Mouse (Mus musculus): ENCODE measurements around the gene Ccl8. TPM values are rescaled to one million over a fixed set of nuclear protein-coding genes. Genes with fewer than 3 reads are reported as not detected.

The Ccl8 gene
- polyA plus RNA-seq (2016; fragmentation: Nextera tagmentation; extraction: Ambion mirVana): not detected in 2 replicates

DNA sequence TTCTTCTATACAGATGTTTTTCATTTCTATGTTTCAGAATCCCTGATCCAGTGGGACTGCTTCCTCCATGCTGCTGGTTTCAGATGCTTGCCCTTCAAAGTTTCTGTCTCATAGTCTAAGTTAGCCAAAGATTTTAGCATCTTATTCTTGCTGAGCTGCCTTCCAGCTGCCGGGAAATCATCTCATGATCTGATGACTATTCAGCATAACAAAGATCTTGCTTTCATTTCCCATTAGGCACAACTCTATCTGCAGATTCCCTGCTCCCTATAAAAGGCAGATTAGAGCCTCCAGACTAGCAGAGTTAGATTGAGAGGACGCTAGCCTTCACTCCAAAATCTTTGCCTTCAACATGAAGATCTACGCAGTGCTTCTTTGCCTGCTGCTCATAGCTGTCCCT is at the start of gene Ccl8:
Gene Ccl8, plus strand, starts transcription at position 301 of the 400 bp plus-strand sequence.
- no peaks in the 10 kb centered on the region for H3K27me3 ChIP-seq
- H3K9ac ChIP-seq (replicated peaks): no peak within 1 kb of the TSS
- no peaks in the 10 kb centered on the region for H3K4me1 ChIP-seq (replicated peaks)
- no peak for ATAC-seq (ENCODE audit: insufficient number of reproducible peaks, insufficient read depth, low FRiP score, low TSS enrichment, low read depth)
- no peak within 1 kb of the TSS for H3K4me3 ChIP-seq (replicated peaks)
- H3K9me3 ChIP-seq: no peaks in the 10 kb centered on the region
- no peak within 1 kb of the TSS for H3K27ac ChIP-seq
- WGBS: 90% methylated on average over 3 of the region's 3 CpGs
- no peaks in the 10 kb centered on the region for H3K36me3 ChIP-seq
- no peak within 1 kb of the TSS for H3K4me2 ChIP-seq

DNA sequence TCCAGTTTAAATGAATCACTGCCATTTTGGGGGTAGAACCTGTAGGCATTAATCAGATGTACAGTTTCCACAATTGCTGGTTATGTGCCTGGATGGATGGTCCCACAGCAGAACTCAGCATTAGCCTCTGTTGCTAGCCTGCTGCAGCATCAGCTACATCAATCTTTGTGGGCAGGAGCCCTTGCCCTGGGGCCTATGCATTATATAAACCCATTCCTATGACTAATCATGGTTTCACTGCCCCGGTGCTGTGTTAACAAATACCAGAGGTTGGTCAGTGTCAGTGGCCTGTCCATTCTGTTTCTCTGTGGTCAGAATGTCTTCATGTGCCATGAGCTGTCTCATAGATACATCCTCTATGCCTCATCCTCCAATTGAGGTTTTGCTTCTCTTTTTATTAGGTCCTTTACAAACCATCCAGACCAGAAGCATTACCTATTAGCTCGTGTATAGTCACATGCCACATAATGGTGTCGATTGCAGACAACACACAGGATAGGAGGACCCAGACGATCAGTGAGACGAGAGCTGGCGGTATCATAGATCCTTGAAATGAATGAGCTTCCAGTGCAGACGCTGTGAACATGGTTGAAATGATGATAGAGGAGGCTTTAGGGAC is 47.9 kb upstream of the Ccl8 start:
- ATAC-seq (ENCODE audit: insufficient number of reproducible peaks, insufficient read depth, low FRiP score, low TSS enrichment, low read depth): no peak
- WGBS: 83% methylated on average over 7 of the region's 7 CpGs
- no peak overlapping the region for H3K4me3 ChIP-seq (replicated peaks)
- no peaks in the 10 kb centered on the region for H3K9me3 ChIP-seq
- H3K4me1 ChIP-seq (replicated peaks): no peaks in the 10 kb centered on the region
- H3K9ac ChIP-seq (replicated peaks): no peak overlapping the region
- no peaks in the 10 kb centered on the region for H3K36me3 ChIP-seq
- no peaks in the 10 kb centered on the region for H3K27me3 ChIP-seq
- H3K4me2 ChIP-seq: no peak overlapping the region
- H3K27ac ChIP-seq: no peak overlapping the region

DNA sequence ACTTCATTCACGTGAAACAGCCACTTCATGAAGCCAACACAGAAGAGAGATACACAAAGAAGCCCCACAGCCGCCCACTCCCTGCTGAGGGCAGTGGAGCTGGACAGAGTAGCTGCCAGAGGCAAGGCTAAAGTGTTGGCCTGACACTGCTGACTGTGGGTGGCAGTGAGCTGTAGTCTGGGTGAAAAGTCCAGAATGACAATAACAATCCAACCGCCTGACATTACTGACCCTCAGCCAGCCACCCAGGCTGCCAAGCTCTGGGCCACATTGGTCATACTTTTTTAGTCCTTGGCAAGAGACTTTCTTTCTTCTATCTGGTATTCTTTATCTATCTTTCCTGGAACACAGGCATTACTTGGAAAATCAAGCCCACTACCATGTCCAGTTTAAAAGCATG is 43.9 kb upstream of the Ccl8 start:
- Histone ChIP-seq H3K36me3 (no peaks in the 10 kb centered on the region), H3K9ac (replicated peaks) (no peak overlapping the region), H3K9me3 (no peaks in the 10 kb centered on the region), H3K4me1 (replicated peaks) (no peaks in the 10 kb centered on the region), H3K4me2 (no peak overlapping the region), H3K4me3 (replicated peaks) (no peak overlapping the region), H3K27ac (no peak overlapping the region), H3K27me3 (no peaks in the 10 kb centered on the region)
- WGBS: 85% methylated on average over 3 of the region's 3 CpGs
- no peak for ATAC-seq (ENCODE audit: insufficient number of reproducible peaks, insufficient read depth, low FRiP score, low TSS enrichment, low read depth)

DNA sequence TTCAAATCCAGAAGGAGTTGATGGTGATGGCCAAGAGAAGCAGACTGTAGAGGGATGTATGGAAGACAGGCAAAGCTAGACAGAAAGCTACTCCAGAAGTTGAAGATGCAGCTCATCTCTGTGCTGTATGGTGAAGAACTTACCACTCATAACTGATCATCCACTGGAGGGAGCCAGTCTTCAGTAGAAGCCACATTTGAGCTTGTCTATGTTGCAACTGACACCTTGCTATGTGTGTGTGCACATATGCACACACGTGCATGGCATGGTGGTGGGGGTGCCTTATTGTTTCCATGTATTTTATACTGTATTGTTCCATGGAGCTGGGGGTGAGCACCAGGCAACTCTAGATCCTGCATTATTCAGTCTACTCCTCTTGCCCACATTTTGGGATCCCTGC is 42.6 kb upstream of the Ccl8 start:
- Histone ChIP-seq H3K9me3 (no peaks in the 10 kb centered on the region), H3K4me3 (replicated peaks) (no peak overlapping the region), H3K27ac (no peak overlapping the region), H3K4me1 (replicated peaks) (no peaks in the 10 kb centered on the region), H3K4me2 (no peak overlapping the region), H3K36me3 (no peaks in the 10 kb centered on the region), H3K9ac (replicated peaks) (no peak overlapping the region), H3K27me3 (no peaks in the 10 kb centered on the region)
- WGBS: 71% methylated on average over 1 of the region's 1 CpGs
- no peak for ATAC-seq (ENCODE audit: insufficient number of reproducible peaks, insufficient read depth, low FRiP score, low TSS enrichment, low read depth)

DNA sequence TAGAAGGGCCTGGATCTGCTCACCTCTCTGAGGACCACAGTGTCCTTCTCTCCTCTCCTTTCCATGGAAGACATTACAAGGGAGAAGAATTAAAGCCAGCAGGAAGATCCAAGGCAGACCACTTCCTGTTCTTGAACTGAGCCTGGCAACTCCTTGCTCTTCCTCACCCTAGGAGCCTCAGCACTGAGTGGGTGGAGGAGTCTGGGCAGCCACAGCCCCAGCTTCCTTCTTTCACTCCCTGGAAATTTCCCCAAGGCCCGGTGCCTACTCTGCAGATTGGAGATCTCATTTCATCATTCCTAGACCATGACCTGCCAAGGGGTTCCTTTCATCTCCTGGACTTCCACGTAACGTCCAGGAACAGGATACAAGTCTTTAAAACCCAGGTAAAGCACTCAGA is 42.0 kb upstream of the Ccl8 start:
- Histone ChIP-seq H3K36me3 (no peaks in the 10 kb centered on the region), H3K4me3 (replicated peaks) (no peak overlapping the region), H3K9me3 (no peaks in the 10 kb centered on the region), H3K9ac (replicated peaks) (no peak overlapping the region), H3K27me3 (no peaks in the 10 kb centered on the region), H3K4me2 (no peak overlapping the region), H3K4me1 (replicated peaks) (no peaks in the 10 kb centered on the region), H3K27ac (no peak overlapping the region)
- ATAC-seq (ENCODE audit: insufficient number of reproducible peaks, insufficient read depth, low FRiP score, low TSS enrichment, low read depth): no peak
- 81% methylated on average over 3 of the region's 3 CpGs for WGBS

DNA sequence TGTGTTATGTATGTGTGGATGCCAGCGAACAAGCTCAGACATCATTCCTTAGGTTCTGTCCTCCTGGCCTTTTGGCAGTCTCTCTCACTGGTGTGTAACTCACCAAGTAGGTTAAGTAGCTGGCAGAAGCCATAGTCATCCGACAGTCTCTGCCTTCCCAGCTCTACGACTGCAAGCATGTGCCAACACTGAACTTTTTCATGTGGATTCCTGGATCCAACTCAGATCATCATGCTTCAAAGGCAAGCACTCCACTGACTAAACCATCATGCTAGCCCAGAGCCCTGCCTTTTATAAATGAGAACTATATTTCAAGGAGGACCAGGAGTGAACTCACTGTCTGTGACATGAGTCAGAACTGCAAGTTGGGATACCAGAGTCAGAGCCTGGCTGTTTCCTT is 41.3 kb upstream of the Ccl8 start:
- Histone ChIP-seq H3K9me3 (no peaks in the 10 kb centered on the region), H3K27me3 (no peaks in the 10 kb centered on the region), H3K4me3 (replicated peaks) (no peak overlapping the region), H3K4me2 (no peak overlapping the region), H3K4me1 (replicated peaks) (no peaks in the 10 kb centered on the region), H3K36me3 (no peaks in the 10 kb centered on the region), H3K27ac (no peak overlapping the region), H3K9ac (replicated peaks) (no peak overlapping the region)
- ATAC-seq (ENCODE audit: insufficient number of reproducible peaks, insufficient read depth, low FRiP score, low TSS enrichment, low read depth): no peak
- WGBS: 82% methylated on average over 3 of the region's 3 CpGs

DNA sequence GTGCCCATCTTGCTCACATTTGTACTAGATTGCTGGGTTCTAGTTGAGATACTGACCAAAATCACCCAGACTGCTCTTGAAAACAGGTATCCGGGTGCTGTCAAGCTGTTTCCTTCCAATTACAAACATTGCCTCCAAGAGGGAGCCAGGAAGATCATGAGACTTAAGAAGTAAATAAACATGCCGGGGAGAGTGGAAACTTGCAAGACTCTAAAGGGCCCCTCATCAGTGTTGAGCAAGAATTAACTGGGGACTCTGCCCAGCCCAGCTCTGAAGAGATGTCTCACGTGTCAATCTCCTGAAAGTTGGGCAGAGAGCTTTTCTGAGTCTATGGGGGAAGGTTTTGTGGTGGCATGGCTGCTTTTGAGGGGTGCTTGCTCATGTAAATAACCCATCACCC is 38.0 kb upstream of the Ccl8 start:
- ATAC-seq (ENCODE audit: insufficient number of reproducible peaks, insufficient read depth, low FRiP score, low TSS enrichment, low read depth): no peak
- no peaks in the 10 kb centered on the region for H3K4me1 ChIP-seq (replicated peaks)
- no peak overlapping the region for H3K4me2 ChIP-seq
- H3K4me3 ChIP-seq (replicated peaks): no peak overlapping the region
- H3K27ac ChIP-seq: no peak overlapping the region
- no peaks in the 10 kb centered on the region for H3K36me3 ChIP-seq
- no peaks in the 10 kb centered on the region for H3K9me3 ChIP-seq
- no peaks in the 10 kb centered on the region for H3K27me3 ChIP-seq
- WGBS: 51% methylated on average over 3 of the region's 3 CpGs
- no peak overlapping the region for H3K9ac ChIP-seq (replicated peaks)

DNA sequence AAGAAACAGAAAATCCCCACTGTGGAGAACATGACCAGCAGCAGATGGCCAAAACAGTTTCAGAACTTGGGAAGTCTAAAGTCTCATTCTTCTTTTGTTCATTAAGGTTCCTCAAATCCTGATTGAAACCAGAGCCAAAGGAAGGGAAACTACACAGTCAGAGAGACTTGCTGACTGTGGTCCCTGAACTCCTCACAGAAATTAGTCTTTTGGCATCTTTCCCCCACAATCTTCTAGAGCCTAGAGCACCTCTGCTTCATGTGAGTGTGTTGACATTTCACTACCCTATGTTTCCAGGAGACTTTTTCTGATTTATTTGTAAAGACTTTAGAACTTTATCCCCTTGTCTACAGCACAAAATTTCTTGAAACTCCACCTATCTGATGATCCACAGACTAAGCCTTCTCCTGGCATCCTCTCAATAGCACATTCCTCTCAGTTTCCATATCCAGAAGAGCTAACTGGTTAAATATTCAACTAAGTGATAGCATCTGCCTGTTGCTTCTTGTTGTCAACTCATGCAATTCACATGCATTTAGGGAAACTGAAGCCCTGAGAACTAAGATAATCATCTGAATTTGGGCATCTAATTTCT is 36.8 kb upstream of the Ccl8 start:
- no peak overlapping the region for H3K4me2 ChIP-seq
- H3K9me3 ChIP-seq: no peaks in the 10 kb centered on the region
- H3K36me3 ChIP-seq: no peaks in the 10 kb centered on the region
- ATAC-seq (ENCODE audit: insufficient number of reproducible peaks, insufficient read depth, low FRiP score, low TSS enrichment, low read depth): no peak
- no peak overlapping the region for H3K9ac ChIP-seq (replicated peaks)
- H3K27ac ChIP-seq: no peak overlapping the region
- no peaks in the 10 kb centered on the region for H3K27me3 ChIP-seq
- H3K4me3 ChIP-seq (replicated peaks): no peak overlapping the region
- no peaks in the 10 kb centered on the region for H3K4me1 ChIP-seq (replicated peaks)

DNA sequence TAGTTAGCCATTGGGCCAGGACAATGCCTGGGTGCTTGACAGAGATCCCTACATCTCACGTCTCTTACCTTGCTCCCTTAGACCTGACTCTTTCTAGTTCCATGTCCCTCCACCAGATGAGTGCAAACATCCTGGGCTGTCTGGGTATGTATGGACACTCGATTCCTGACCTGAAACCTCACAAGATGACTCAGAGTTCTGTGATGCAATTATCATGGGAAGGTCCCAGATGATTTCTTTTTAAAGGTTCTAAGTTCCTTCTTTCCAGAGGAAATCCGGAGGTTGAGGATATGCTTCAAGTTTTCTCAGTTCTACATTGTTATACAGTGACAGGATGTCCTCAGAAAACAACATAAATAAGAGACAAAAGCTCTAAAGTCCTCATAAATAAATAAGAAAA is 34.1 kb upstream of the Ccl8 start:
- H3K9me3 ChIP-seq: no peaks in the 10 kb centered on the region
- no peak overlapping the region for H3K4me2 ChIP-seq
- H3K27ac ChIP-seq: no peak overlapping the region
- no peak overlapping the region for H3K4me3 ChIP-seq (replicated peaks)
- H3K9ac ChIP-seq (replicated peaks): no peak overlapping the region
- no peaks in the 10 kb centered on the region for H3K27me3 ChIP-seq
- ATAC-seq (ENCODE audit: insufficient number of reproducible peaks, insufficient read depth, low FRiP score, low TSS enrichment, low read depth): no peak
- H3K4me1 ChIP-seq (replicated peaks): no peaks in the 10 kb centered on the region
- 80% methylated on average over 3 of the region's 3 CpGs for WGBS
- H3K36me3 ChIP-seq: no peaks in the 10 kb centered on the region

DNA sequence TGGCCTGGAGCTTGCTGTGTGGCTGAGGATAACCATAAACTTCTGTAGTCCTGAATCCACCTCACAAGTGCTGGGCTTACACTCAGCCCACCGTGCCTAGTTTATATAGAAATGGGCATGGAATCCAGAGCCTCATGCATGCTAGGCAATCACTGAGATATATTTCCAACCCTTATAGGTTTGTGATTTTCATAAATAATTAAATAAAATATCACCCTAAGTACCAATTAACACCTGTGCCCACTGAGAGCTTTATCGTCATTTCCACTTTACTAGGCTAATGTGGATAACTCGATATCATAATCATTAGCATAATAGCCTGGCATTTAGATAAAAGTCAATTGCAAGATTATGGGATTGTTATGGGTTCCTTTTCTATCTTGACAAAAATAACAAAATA is 30.6 kb upstream of the Ccl8 start:
- 82% methylated on average over 3 of the region's 3 CpGs for WGBS

DNA sequence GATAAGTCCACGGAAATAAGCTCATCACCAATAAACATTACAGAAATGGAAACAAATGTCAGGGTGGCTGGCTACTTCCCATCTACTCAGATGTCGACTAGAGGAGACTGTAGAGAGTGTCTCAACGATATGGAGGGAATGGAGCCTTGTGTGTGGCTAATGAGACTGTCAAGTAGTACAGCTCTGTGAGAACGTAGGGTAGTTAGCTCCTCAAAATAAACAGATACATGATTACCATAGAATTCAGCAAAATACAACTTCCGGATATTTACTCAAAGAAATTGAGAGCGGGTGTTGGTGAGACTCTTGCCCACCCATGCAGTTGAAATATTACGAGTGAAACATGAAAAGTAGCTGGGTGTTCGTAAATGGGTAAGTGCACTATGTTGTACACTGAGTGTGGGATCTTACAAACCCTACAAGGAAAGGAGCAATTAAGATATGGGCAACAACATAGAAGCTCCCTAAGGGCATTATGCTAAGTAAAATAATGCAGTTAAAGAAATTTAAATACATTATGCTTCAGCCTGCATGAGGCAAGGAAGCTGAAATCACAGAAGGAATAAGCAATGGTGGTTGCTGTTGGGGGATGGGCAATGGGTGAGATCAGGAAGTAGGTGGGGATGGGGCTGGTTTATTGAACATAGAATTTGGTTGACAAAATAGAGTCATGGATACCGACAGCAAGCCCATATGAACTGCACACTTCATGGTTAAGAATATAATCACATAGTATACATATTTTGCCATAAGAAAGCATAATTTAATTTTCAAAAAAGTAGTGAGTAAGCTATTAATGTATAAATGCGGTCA is 15.3 kb upstream of the Ccl8 start:
- Histone ChIP-seq H3K4me2 (no peak overlapping the region), H3K27me3 (no peaks in the 10 kb centered on the region; the same call in 1 of the 2 replicates), H3K4me1 (replicated peaks) (0 out of 2 replicates have a peak, but pooled peaks cover 2% of the 10 kb centered on the region), H3K27ac (no peak overlapping the region), H3K4me3 (replicated peaks) (no peak overlapping the region), H3K9me3 (no peaks in the 10 kb centered on the region), H3K9ac (replicated peaks) (no peak overlapping the region), H3K36me3 (no peaks in the 10 kb centered on the region)
- WGBS: 86% methylated on average over 10 of the region's 10 CpGs
- ATAC-seq (ENCODE audit: insufficient number of reproducible peaks, insufficient read depth, low FRiP score, low TSS enrichment, low read depth): no peak

More for the DNA sequence above, 30.6 kb upstream of the Ccl8 start:
- no peaks in the 10 kb centered on the region for H3K36me3 ChIP-seq
- H3K4me1 ChIP-seq (replicated peaks): no peaks in the 10 kb centered on the region
- no peaks in the 10 kb centered on the region for H3K9me3 ChIP-seq
- no peak overlapping the region for H3K27ac ChIP-seq
- H3K4me3 ChIP-seq (replicated peaks): no peak overlapping the region
- no peak for ATAC-seq (ENCODE audit: insufficient number of reproducible peaks, insufficient read depth, low FRiP score, low TSS enrichment, low read depth)
- no peak overlapping the region for H3K9ac ChIP-seq (replicated peaks)
- no peak overlapping the region for H3K4me2 ChIP-seq
- H3K27me3 ChIP-seq: no peaks in the 10 kb centered on the region

Measured in limb, embryonic 12.5 days (tissue).